Mouse (Mus musculus): ENCODE results near the gene Cdk4.

Cdk4 gene

GRCm38 (mm10) chr10:127100414-127100813, 37.1 kb downstream of the Cdk4 start:
- DNase-seq (ENCODE audit: low spot score in 2 of 2) = no peak

- no peak for DNase-seq (ENCODE audit: low spot score in 2 of 2)
These were observed 37.8 kb downstream of the Cdk4 start for GRCm38 (mm10) chr10:127101151-127101550.

GRCm38 (mm10) chr10:127103631-127104030, 40.3 kb downstream of the Cdk4 start:
- no peak for DNase-seq (ENCODE audit: low spot score in 2 of 2)

GRCm38 (mm10) chr10:127107563-127108261, 44.4 kb downstream of the Cdk4 start:
- DNase-seq (ENCODE audit: low spot score in 2 of 2) = no peak

- DNase-seq (ENCODE audit: low spot score in 2 of 2) = no peak
These were observed 44.9 kb downstream of the Cdk4 start for GRCm38 (mm10) chr10:127108262-127108583.

GRCm38 (mm10) chr10:127111001-127111887, 47.9 kb downstream of the Cdk4 start:
- no peak for DNase-seq (ENCODE audit: low spot score in 2 of 2)

GRCm38 (mm10) chr10:127114408-127114807, 51.1 kb downstream of the Cdk4 start:
- no peak for DNase-seq (ENCODE audit: low spot score in 2 of 2)

GRCm38 (mm10) chr10:127115068-127115467, 51.7 kb downstream of the Cdk4 start:
- DNase-seq (ENCODE audit: low spot score in 2 of 2) = no peak
